Mouse (Mus musculus) limb, embryonic 15.5 days (tissue): ENCODE data around the gene Ptgis. TPM values are rescaled to one million over a fixed set of nuclear protein-coding genes. Genes with fewer than 3 reads are reported as not detected.
A peak's percentile ranks its signal among the peaks of the same experiment; 100 is the strongest.

Experiments used
- ATAC-seq: fragments of 200-750 bp; cut with Nextera tagmentation; 2 replicates; pipeline ENCODE4 v1.8.0; 2017; ENCODE audit warnings: low read depth, moderate TSS enrichment; ENCODE audit not compliant: insufficient number of reproducible peaks, low FRiP score, low TSS enrichment
- H3K27ac ChIP-seq: fragments of 300-500 bp; sonication (generic); 2 replicates; pipeline ENCODE4 v1.5.1; 2015; ENCODE audit warnings: moderate library complexity, mild to moderate bottlenecking, inconsistent platforms
- H3K27me3 ChIP-seq: fragments of 300-500 bp; sonication (generic); 2 replicates; pipeline ENCODE4 v1.6.1; 2015; ENCODE audit warnings: inconsistent platforms
- H3K36me3 ChIP-seq: fragments of 300-500 bp; sonication (generic); 2 replicates; pipeline ENCODE4 v1.6.1; 2015; ENCODE audit warnings: inconsistent platforms
- H3K4me1 ChIP-seq: fragments of 300-500 bp; sonication (generic); 2 replicates; pipeline ENCODE4 v1.6.1; 2015; ENCODE audit warnings: inconsistent platforms
- H3K4me2 ChIP-seq: fragments of 300-500 bp; sonication (generic); 2 replicates; pipeline ENCODE4 v1.6.1; 2015; ENCODE audit warnings: mild to moderate bottlenecking, inconsistent platforms
- H3K4me3 ChIP-seq: fragments of 300-500 bp; sonication (generic); 2 replicates; pipeline ENCODE4 v1.5.1; 2015; ENCODE audit warnings: mild to moderate bottlenecking, inconsistent platforms
- H3K9ac ChIP-seq: fragments of 300-500 bp; sonication (generic); 2 replicates; pipeline ENCODE4 v1.6.1; 2015; ENCODE audit warnings: inconsistent platforms
- H3K9me3 ChIP-seq: fragments of 300-500 bp; sonication (generic); 2 replicates; pipeline ENCODE4 v1.6.1; 2016; ENCODE audit warnings: inconsistent platforms
- WGBS: fragments of 180-500 bp; shearing (Covaris S2); methylation state at CpG from one replicate; pipeline ENCODE4 v1.1.7; 2015; 5-methylcytosine and 5-hydroxymethylcytosine counted together
- polyA plus RNA-seq: library from polyadenylated mRNA; unstranded; fragments of >200 nt; fragmentation: Nextera tagmentation; extraction: Ambion mirVana; gene quantifications from 2 replicates; pipeline ENCODE4 v1.2.1, GENCODE M21; 2015

Gene Ptgis
- polyA plus RNA-seq, 1 experiment from 2014 or later: 35.7 TPM

DNA sequence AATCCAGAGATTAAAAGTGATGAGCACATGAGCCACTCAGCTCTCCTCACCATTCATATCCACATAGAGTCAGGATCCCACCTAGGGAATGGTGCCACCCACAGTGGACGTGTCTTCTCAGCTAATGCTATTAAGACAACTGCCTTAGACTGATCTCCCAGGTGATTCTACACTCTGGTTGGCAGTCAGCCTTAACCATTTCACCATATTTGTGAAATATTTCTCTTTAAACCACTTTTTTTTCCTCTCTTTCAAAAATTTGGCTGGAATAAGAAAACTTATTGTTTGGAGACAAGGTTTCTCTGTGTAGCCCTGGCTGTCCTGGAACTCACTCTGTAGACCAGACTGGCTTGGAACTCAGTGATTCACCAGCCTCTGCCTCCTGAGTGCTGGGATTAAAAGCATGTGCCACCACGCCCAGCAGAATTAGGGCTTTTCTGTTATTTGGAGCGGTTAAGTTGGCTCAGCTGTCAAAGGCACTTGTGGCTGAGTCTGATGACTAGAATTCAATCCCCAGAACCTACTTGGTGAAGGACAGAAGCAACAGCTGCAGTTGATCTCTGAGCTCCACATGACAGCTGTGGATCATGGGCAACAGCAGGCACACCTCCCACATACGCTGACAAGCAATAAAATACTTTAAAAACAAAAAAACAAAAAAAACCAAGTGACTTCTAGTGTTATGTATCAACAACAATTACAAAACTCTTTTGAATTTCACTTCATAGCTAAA, 3.6 kb upstream of the Ptgis start:
- Histone ChIP-seq H3K36me3 (no peaks in the 10 kb centered on the region), H3K4me2 (no peak overlapping the region), H3K27me3 (peaks cover 3% of the 10 kb centered on the region), H3K9ac (no peak overlapping the region), H3K4me1 (peaks cover 19% of the 10 kb centered on the region), H3K27ac (no peak overlapping the region), H3K4me3 (no peak overlapping the region), H3K9me3 (no peaks in the 10 kb centered on the region)
- ATAC-seq: no peak
- WGBS: 81% methylated on average over 4 of the region's 4 CpGs

DNA sequence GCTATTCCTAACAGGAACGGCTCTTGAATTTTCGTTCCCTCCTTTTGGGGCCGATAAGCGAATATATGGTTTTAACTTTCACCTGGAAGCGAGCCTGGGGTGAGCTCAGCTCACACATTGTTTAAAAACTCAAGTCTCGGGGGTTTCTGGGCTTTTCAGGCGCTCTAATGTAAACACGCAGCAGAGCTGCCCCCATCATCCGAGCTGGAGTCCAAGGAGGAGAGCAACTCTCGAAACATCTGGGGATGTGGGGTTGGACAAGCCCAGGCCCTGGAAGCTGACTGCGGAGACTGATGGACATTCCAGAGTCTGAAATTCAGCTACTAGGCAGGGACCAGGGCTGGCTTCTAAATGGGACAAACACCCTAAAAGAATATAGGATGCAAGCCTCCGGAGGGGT, 1.1 kb downstream of the Ptgis start:
- H3K27me3 ChIP-seq: peaks cover 10% of the 10 kb centered on the region
- no peak for ATAC-seq
- no peaks in the 10 kb centered on the region for H3K36me3 ChIP-seq
- H3K4me2 ChIP-seq: peak overlapping the region; percentile 74
- 0 out of 2 replicates have a peak overlapping the region, but pooled peaks have one; percentile 62 for H3K9ac ChIP-seq
- H3K4me3 ChIP-seq: peak overlapping the region; percentile 54
- H3K27ac ChIP-seq: peak overlapping the region; percentile 67
- no peaks in the 10 kb centered on the region for H3K9me3 ChIP-seq
- 10% methylated on average over 12 of the region's 12 CpGs for WGBS
- H3K4me1 ChIP-seq: peaks cover 34% of the 10 kb centered on the region

DNA sequence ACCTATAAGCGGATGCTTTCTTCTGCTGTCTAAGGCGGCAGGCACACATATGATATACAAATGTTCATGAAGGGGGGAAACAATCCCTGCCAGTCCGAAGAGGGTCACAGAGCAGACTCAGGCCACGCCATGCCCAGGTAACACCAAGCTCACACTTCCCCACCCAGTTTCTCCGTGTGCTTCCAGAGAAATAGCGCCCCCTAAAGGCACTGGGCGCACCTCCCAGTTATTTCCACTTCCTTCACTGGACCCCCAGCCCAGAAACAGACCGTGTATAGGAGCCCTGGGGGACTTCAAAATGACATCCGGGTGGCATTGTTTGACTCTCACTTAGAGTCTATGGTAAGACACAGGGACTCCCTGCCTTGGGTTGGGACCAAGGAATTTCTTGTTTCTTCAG, 3.2 kb downstream of the Ptgis start:
- Histone ChIP-seq H3K4me3 (no peak overlapping the region), H3K4me1 (peaks cover 50% of the 10 kb centered on the region), H3K9me3 (no peaks in the 10 kb centered on the region), H3K4me2 (no peak overlapping the region), H3K36me3 (no peaks in the 10 kb centered on the region), H3K27me3 (peaks cover 10% of the 10 kb centered on the region), H3K9ac (no peak overlapping the region), H3K27ac (no peak overlapping the region)
- WGBS: 75% methylated on average over 9 of the region's 9 CpGs
- ATAC-seq: no peak

DNA sequence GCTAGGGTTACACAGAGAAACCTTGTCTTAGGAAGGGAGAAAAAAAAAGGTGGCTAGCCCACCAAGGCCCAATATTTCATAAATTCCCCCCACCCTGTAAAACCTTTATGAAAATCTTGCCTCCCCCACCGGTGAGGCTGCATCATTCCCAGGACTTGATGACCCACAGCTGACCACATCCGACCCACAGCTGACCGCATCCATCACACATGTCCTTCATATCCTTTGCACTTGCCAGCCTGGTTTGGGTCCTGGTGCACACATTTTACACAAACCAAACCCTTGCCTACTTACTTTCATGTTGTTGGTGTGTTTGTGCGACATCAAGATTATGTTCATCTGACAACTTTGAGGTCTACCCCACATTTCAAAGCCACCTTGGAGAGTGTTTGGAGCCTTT, 4.2 kb downstream of the Ptgis start:
- no peak overlapping the region for H3K4me2 ChIP-seq
- no peaks in the 10 kb centered on the region for H3K36me3 ChIP-seq
- 96% methylated on average over 4 of the region's 4 CpGs for WGBS
- H3K9me3 ChIP-seq: no peaks in the 10 kb centered on the region
- H3K27me3 ChIP-seq: peaks cover 7% of the 10 kb centered on the region; the same call in 1 of the 2 replicates
- H3K4me1 ChIP-seq: peaks cover 56% of the 10 kb centered on the region
- no peak overlapping the region for H3K27ac ChIP-seq
- no peak overlapping the region for H3K4me3 ChIP-seq
- no peak for ATAC-seq
- H3K9ac ChIP-seq: no peak overlapping the region

DNA sequence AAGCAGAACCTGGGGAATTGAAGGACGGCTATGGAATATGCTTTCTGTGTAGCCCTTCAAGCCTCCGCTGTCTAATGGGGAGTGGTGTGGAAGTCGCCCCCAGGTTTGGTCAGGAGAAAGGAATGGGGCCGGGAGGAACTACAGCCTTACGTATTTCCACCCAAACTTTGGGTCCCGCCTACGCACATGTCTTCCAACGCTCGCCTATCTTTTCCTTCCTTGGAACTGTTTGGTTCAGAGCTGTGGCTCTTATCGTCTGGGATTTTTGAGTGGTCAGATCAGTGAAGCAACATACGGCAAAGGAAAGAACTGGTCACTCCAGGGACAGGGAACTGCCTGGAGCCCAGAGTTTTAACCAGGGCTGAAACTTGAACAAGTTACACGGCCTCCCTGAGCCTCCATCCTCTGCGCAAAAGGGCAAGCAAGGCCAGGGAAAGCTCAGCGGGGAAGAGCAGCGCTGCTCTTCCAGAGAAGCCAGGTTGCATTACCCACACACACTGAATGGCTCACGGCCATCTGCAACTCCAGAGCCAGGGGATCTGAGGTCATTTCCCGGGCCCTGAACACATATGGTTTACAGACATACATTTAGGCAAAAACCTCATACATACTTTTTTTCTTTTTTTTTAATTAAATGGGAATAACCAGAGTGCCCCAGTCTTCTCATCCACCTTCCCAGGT, 4.9 kb downstream of the Ptgis start:
- H3K4me2 ChIP-seq: no peak overlapping the region
- H3K4me3 ChIP-seq: no peak overlapping the region
- H3K27ac ChIP-seq: 0 out of 2 replicates have a peak overlapping the region, but pooled peaks have one; percentile 34
- peaks cover 51% of the 10 kb centered on the region for H3K4me1 ChIP-seq
- no peak overlapping the region for H3K9ac ChIP-seq
- no peak for ATAC-seq
- WGBS: 55% methylated on average over 17 of the region's 17 CpGs
- H3K9me3 ChIP-seq: no peaks in the 10 kb centered on the region
- H3K27me3 ChIP-seq: peaks cover 7% of the 10 kb centered on the region; the same call in 1 of the 2 replicates
- no peaks in the 10 kb centered on the region for H3K36me3 ChIP-seq

DNA sequence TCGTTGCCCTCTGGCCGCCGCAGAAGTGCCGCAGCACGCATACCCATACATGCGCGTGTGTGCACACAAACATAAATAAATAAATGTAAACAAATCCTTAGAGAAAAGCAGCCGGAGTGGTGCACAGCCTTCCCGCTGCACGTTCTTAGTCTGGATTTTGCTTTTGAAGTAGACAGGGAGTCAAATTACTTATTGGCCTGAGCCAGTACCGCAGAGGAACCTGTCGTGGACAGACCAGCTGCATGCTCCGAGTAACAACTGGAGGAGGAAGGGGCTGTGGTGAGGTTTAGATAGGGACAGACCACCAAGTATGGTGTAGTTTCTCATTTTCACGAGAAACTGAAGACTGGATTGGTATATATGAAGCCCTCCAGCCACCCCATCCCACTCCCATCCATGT, 6.6 kb downstream of the Ptgis start:
- peaks cover 36% of the 10 kb centered on the region for H3K4me1 ChIP-seq
- ATAC-seq: no peak
- no peaks in the 10 kb centered on the region for H3K36me3 ChIP-seq
- no peak overlapping the region for H3K9ac ChIP-seq
- no peak overlapping the region for H3K4me3 ChIP-seq
- no peak overlapping the region for H3K4me2 ChIP-seq
- 14% methylated on average over 14 of the region's 14 CpGs for WGBS
- H3K27ac ChIP-seq: no peak overlapping the region
- H3K9me3 ChIP-seq: no peaks in the 10 kb centered on the region
- H3K27me3 ChIP-seq: peaks cover 6% of the 10 kb centered on the region; the same call in 1 of the 2 replicates

DNA sequence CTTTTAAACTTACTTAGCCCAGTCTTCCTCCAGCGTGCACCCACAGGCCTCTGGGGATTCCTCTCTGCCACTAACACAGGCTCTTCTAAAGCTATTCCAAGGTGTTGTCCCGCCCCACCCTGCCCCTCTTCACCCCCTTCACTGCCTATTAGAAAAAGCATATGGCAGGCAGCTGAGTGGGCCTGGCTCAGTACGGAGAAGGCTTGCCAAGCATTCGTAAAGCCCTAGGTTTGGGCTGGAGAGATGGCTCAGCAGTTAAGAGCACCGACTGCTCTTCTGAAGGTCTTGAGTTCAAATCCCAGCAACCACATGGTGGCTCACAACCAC, 7.4 kb downstream of the Ptgis start:
- no peaks in the 10 kb centered on the region for H3K36me3 ChIP-seq
- 43% methylated on average over 5 of the region's 5 CpGs for WGBS
- ATAC-seq: no peak
- peaks cover 32% of the 10 kb centered on the region for H3K4me1 ChIP-seq
- H3K9me3 ChIP-seq: no peaks in the 10 kb centered on the region
- H3K4me2 ChIP-seq: no peak overlapping the region
- 0 out of 2 replicates have a peak, but pooled peaks cover 3% of the 10 kb centered on the region for H3K27me3 ChIP-seq
- H3K27ac ChIP-seq: peak overlapping the region; percentile 38; the same call in 1 of the 2 replicates
- no peak overlapping the region for H3K9ac ChIP-seq
- no peak overlapping the region for H3K4me3 ChIP-seq

DNA sequence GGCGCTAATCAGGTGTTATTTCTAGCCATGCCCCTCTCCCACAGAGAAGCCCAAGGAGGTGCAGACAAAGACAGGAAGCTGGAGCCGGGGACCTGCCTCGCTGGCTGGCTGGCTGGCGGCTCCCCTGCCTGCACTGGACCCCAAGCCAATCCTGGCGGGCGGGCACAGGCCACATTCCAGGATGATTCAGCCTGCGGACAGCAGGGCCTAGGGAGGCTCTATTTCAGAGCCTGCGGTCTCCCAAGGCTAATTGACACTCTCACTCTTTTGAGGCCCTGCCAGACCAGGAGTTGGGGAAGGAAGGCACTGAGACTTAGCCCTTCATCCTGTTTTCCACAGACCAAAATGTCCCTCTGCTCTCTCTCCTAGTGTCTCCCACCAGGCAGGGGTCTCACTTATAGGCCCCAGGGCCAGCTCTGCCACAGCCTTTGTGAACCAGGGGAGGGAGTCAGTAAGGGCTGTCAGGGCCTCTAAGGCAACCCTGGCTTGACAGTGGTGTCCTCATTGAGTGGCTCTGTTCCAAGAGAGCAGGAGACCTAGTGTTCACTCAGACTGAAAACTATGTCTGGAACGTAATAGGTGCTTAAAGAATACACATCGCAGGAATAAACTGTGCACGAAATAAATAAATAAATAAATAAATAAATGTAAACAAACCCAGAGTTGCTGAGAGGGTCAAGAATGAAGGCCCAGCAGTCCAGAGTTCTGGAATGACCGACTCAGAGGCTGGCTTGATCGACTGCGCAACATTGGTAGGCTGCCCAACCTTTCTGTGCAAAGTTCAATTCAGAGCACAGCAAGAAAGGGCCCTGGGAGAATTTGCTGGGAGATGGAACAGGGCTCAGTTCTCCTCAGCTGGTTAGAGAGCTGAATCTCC, 8.0 kb downstream of the Ptgis start:
- peak overlapping the region; percentile 71 for H3K27ac ChIP-seq
- peaks cover 32% of the 10 kb centered on the region for H3K4me1 ChIP-seq
- H3K27me3 ChIP-seq: no peaks in the 10 kb centered on the region
- 58% methylated on average over 14 of the region's 14 CpGs for WGBS
- 0 out of 2 replicates have a peak, but pooled peaks cover 3% of the 10 kb centered on the region for H3K36me3 ChIP-seq
- ATAC-seq: no peak
- H3K4me2 ChIP-seq: no peak overlapping the region
- no peaks in the 10 kb centered on the region for H3K9me3 ChIP-seq
- H3K9ac ChIP-seq: no peak overlapping the region
- no peak overlapping the region for H3K4me3 ChIP-seq

DNA sequence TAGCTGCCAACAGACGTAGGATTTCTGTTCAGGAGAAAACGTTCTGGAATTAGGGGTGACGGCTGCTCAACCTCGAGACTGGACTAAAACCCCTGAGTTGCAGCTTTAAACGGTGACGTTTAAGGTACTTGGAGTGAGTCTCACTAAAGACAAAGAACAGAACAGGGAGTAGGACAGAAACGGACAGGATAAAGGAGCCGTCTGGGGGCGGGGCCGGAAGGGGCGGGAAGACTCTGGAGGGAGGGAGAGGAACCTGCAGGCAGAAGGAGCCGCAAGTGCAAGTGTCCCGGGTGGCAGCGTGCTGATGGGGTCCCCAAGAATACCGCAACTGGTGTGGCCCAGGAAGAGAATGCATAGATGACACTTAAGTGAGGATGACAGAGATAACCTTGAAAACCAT, 9.8 kb downstream of the Ptgis start:
- no peaks in the 10 kb centered on the region for H3K27me3 ChIP-seq
- no peak overlapping the region for H3K4me2 ChIP-seq
- 22% methylated on average over 15 of the region's 15 CpGs for WGBS
- no peak for ATAC-seq
- no peaks in the 10 kb centered on the region for H3K9me3 ChIP-seq
- H3K27ac ChIP-seq: no peak overlapping the region
- H3K9ac ChIP-seq: no peak overlapping the region
- H3K36me3 ChIP-seq: peaks cover 6% of the 10 kb centered on the region; the same call in 1 of the 2 replicates
- H3K4me1 ChIP-seq: peaks cover 26% of the 10 kb centered on the region
- H3K4me3 ChIP-seq: no peak overlapping the region

DNA sequence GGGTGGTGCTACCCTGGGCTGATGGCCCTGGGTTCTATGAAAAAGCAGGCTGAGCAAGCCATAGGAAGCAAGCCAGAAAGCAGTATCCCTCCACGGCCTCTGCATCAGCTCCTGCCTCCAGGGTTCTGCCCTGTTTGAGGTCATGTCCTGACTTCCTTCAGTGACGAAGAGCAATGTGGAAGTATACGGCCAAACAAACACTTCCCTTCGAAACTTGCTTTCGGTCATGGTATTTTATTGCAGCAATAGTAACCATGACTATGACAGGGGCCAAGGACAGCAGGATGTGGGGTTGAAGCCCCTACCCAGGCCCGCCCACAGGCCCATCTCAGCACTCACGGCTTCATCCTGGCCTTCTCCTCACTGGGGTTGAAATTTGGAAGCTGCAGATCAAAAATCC, 15.5 kb downstream of the Ptgis start:
- H3K27me3 ChIP-seq: no peaks in the 10 kb centered on the region
- no peak overlapping the region for H3K4me3 ChIP-seq
- 80% methylated on average over 7 of the region's 7 CpGs for WGBS
- ATAC-seq: no peak
- no peaks in the 10 kb centered on the region for H3K9me3 ChIP-seq
- H3K4me1 ChIP-seq: no peaks in the 10 kb centered on the region
- peaks cover 31% of the 10 kb centered on the region for H3K36me3 ChIP-seq
- no peak overlapping the region for H3K4me2 ChIP-seq
- no peak overlapping the region for H3K9ac ChIP-seq
- H3K27ac ChIP-seq: no peak overlapping the region

DNA sequence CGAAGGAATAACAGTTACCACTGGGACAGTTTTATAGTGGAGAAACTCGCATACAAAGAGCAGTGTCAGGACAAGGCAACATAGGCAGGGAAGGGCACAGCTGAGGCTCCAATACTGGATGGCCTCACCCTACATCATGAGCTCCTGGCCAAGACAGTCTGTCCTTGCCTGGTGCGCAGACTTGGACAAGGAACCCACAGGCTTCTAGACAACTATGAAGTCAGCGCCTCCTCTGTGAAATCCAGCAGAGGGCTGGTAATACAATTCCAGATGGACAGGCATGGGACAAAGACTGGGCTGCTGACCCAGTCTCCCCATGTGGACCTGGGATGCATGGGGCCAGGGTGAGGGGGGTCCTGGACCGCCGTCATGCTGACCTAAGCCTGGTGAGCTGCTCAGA, 16.2 kb downstream of the Ptgis start:
- Histone ChIP-seq H3K9ac (no peak overlapping the region), H3K27ac (no peak overlapping the region), H3K9me3 (no peaks in the 10 kb centered on the region), H3K4me1 (peaks cover under 1% of the 10 kb centered on the region; the same call in 1 of the 2 replicates), H3K36me3 (peaks cover 31% of the 10 kb centered on the region), H3K4me3 (no peak overlapping the region), H3K4me2 (no peak overlapping the region), H3K27me3 (no peaks in the 10 kb centered on the region)
- ATAC-seq: no peak
- WGBS: 93% methylated on average over 6 of the region's 6 CpGs
